ENCODE assay signal across 26 mouse cellular contexts in genomic region chr1:39388163-39388562, GRCm38 (mm10). TPM values are rescaled to one million over a fixed set of nuclear protein-coding genes. Genes with fewer than 3 reads are reported as not detected.
DNase-seq lines count a peak whose midpoint lies in the region; ATAC-seq lines count a peak whose summit lies in the region.
"Had no signal": no experiment of that assay in that cellular context is flagged by ENCODE, and none has a peak within 500 bp of the region (broad histone marks: within the 10 kb centered on the region; RNA-seq: fewer than 3 reads in every experiment).

No protein-coding gene starts in this region.

- no peak overlapping the region for H3K4me3 ChIP-seq in forebrain, embryonic 16.5 days (replicated peaks; ENCODE audit: low read length)
- H3K4me3 ChIP-seq in forebrain, embryonic 12.5 days (replicated peaks), result no peak overlapping the region
- H3K4me3 ChIP-seq in liver, embryonic 11.5 days (ENCODE audit: low read depth, low read length), result no peak overlapping the region
- H3K4me3 ChIP-seq in liver, embryonic 16.5 days (ENCODE audit: low read depth, low read length), result no peak overlapping the region
- H3K4me3 ChIP-seq: embryonic facial prominence, embryonic 13.5 days; erythroblast, embryonic 14.5 days; heart, embryonic 10.5 days; heart, embryonic 15.5 days; hindbrain, embryonic 12.5 days; left cerebral cortex, adult 2 months; limb, embryonic 13.5 days; midbrain, embryonic 12.5 days; neural tube, embryonic 13.5 days had no signal

- no peaks in the 10 kb centered on the region for H3K36me3 ChIP-seq in forebrain, embryonic 16.5 days (ENCODE audit: control insufficient read depth, insufficient read depth)
- no peaks in the 10 kb centered on the region for H3K36me3 ChIP-seq in forebrain, embryonic 12.5 days (replicated peaks)
- no peaks in the 10 kb centered on the region for H3K36me3 ChIP-seq in liver, embryonic 11.5 days (ENCODE audit: control insufficient read depth, insufficient read depth, low read length)
- peaks cover 2% of the 10 kb centered on the region; the same call in 1 of the 2 replicates for H3K36me3 ChIP-seq in liver, embryonic 16.5 days (ENCODE audit: control insufficient read depth, insufficient read depth)
- H3K36me3 ChIP-seq: embryonic facial prominence, embryonic 13.5 days; hindbrain, embryonic 12.5 days; limb, embryonic 13.5 days; midbrain, embryonic 12.5 days had no signal

- WGBS in forebrain, embryonic 16.5 days, result 83% methylated on average over 2 of the region's 2 CpGs
- WGBS in forebrain, embryonic 12.5 days, result 75% methylated on average over 2 of the region's 2 CpGs
- WGBS in liver, embryonic 11.5 days, result 75% methylated on average over 2 of the region's 2 CpGs
- 69% methylated on average over 2 of the region's 2 CpGs for WGBS in liver, embryonic 16.5 days (ENCODE audit: insufficient replicate concordance)

- H3K4me1 ChIP-seq in forebrain, embryonic 16.5 days (replicated peaks; ENCODE audit: control insufficient read depth, insufficient read depth, low read length), result no peaks in the 10 kb centered on the region; the same call in 1 of the 2 replicates
- peaks cover 5% of the 10 kb centered on the region; the same call in 1 of the 2 replicates for H3K4me1 ChIP-seq in forebrain, embryonic 12.5 days
- peaks cover 29% of the 10 kb centered on the region for H3K4me1 ChIP-seq in liver, embryonic 11.5 days (replicated peaks; ENCODE audit: control insufficient read depth, insufficient read depth, low read length)
- peaks cover 21% of the 10 kb centered on the region for H3K4me1 ChIP-seq in liver, embryonic 16.5 days (ENCODE audit: control insufficient read depth, low read depth, low read length)
- H3K4me1 ChIP-seq: embryonic facial prominence, embryonic 13.5 days; heart, embryonic 15.5 days; hindbrain, embryonic 12.5 days; limb, embryonic 13.5 days; midbrain, embryonic 12.5 days; neural tube, embryonic 13.5 days had no signal

- ATAC-seq in forebrain, embryonic 16.5 days, result no peak
- ATAC-seq in forebrain, embryonic 12.5 days (ENCODE audit: low FRiP score), result no peak
- ATAC-seq in erythroblast, adult 5-6 weeks (replicated peaks; ENCODE audit: low FRiP score, poor library complexity, severe bottlenecking), result peak; percentile 69
- ATAC-seq in liver, embryonic 11.5 days (replicated peaks; ENCODE audit: low FRiP score), result peak; percentile 80
- peak; percentile 82 for ATAC-seq in liver, embryonic 16.5 days (ENCODE audit: low read depth)
- ATAC-seq: intestine, postnatal 0 days; Patski had no signal

- H3K27me3 ChIP-seq in forebrain, embryonic 16.5 days (replicated peaks; ENCODE audit: control insufficient read depth, insufficient read depth, low read length), result no peaks in the 10 kb centered on the region
- H3K27me3 ChIP-seq in forebrain, embryonic 12.5 days, result 0 out of 2 replicates have a peak, but pooled peaks cover 5% of the 10 kb centered on the region
- H3K27me3 ChIP-seq in liver, embryonic 11.5 days (replicated peaks; ENCODE audit: control insufficient read depth, insufficient read depth, low read length), result no peaks in the 10 kb centered on the region
- H3K27me3 ChIP-seq in liver, embryonic 16.5 days (ENCODE audit: control insufficient read depth, insufficient read depth, low read depth, low read length), result no peaks in the 10 kb centered on the region
- H3K27me3 ChIP-seq: heart, embryonic 15.5 days; hindbrain, embryonic 12.5 days; limb, embryonic 13.5 days; midbrain, embryonic 12.5 days; neural tube, embryonic 13.5 days; Patski had no signal

- H3K9me3 ChIP-seq in forebrain, embryonic 16.5 days (ENCODE audit: control insufficient read depth, low read length), result no peaks in the 10 kb centered on the region; the same call in 1 of the 2 replicates
- no peaks in the 10 kb centered on the region for H3K9me3 ChIP-seq in forebrain, embryonic 12.5 days
- no peaks in the 10 kb centered on the region for H3K9me3 ChIP-seq in liver, embryonic 11.5 days (ENCODE audit: control insufficient read depth, low read length)
- no peaks in the 10 kb centered on the region for H3K9me3 ChIP-seq in liver, embryonic 16.5 days (replicated peaks; ENCODE audit: control insufficient read depth, low read length)
- H3K9me3 ChIP-seq: embryonic facial prominence, embryonic 13.5 days; heart, embryonic 10.5 days; heart, embryonic 15.5 days; hindbrain, embryonic 12.5 days; limb, embryonic 13.5 days; midbrain, embryonic 12.5 days; neural tube, embryonic 13.5 days had no signal

- H3K27ac ChIP-seq in forebrain, embryonic 16.5 days (ENCODE audit: low read length), result peak overlapping the region; percentile 6; the same call in 1 of the 2 replicates
- H3K27ac ChIP-seq in forebrain, embryonic 12.5 days, result no peak overlapping the region
- H3K27ac ChIP-seq in liver, embryonic 11.5 days (ENCODE audit: low read depth, low read length), result no peak overlapping the region
- H3K27ac ChIP-seq in liver, embryonic 16.5 days (ENCODE audit: low read length), result 0 out of 2 replicates have a peak overlapping the region, but pooled peaks have one; percentile 39
- H3K27ac ChIP-seq: embryonic facial prominence, embryonic 13.5 days; heart, embryonic 10.5 days; heart, embryonic 15.5 days; hindbrain, embryonic 12.5 days; left cerebral cortex, adult 2 months; limb, embryonic 13.5 days; midbrain, embryonic 12.5 days; neural tube, embryonic 13.5 days had no signal

- H3K4me2 ChIP-seq in forebrain, embryonic 16.5 days (ENCODE audit: low read length), result no peak overlapping the region
- no peak overlapping the region for H3K4me2 ChIP-seq in forebrain, embryonic 12.5 days
- H3K4me2 ChIP-seq in liver, embryonic 11.5 days, result no peak overlapping the region
- H3K4me2 ChIP-seq in liver, embryonic 16.5 days (ENCODE audit: low read depth, low read length), result no peak overlapping the region
- H3K4me2 ChIP-seq: embryonic facial prominence, embryonic 13.5 days; heart, embryonic 15.5 days; hindbrain, embryonic 12.5 days; limb, embryonic 13.5 days; lung, embryonic 14.5 days; midbrain, embryonic 12.5 days; neural tube, embryonic 13.5 days had no signal

- no peak overlapping the region for H3K9ac ChIP-seq in forebrain, embryonic 16.5 days (replicated peaks; ENCODE audit: low read depth, low read length)
- H3K9ac ChIP-seq in forebrain, embryonic 12.5 days, result no peak overlapping the region
- H3K9ac ChIP-seq in liver, embryonic 11.5 days (ENCODE audit: low read depth, low read length), result no peak overlapping the region
- H3K9ac ChIP-seq in liver, embryonic 16.5 days (ENCODE audit: low read depth, low read length), result no peak overlapping the region
- H3K9ac ChIP-seq: heart, embryonic 15.5 days; hindbrain, embryonic 12.5 days; limb, embryonic 13.5 days; lung, embryonic 14.5 days; midbrain, embryonic 12.5 days; neural tube, embryonic 13.5 days had no signal

- DNase-seq in liver, embryonic 11.5 days (ENCODE audit: low spot score), result no peak
- DNase-seq in right cerebral cortex, postnatal 10 days (ENCODE audit: low spot score in 2 of 2), result no peak
- no peak for DNase-seq in right cerebral cortex, adult 18-20 months
- DNase-seq in layer of hippocampus, adult 8-10 months (ENCODE audit: low spot score in 2 of 2), result no peak
- DNase-seq: adrenal gland, postnatal 25 days; kidney, adult 9 months; kidney, postnatal 25 days; lung, embryonic 14.5 days; lung, postnatal 14 days; right cerebral cortex, postnatal 25 days; thymus, postnatal 4 days had no signal

RNA-seq across cellular contexts. Expression of gene Rpl31, which starts 20.5 kb away (rescaled TPM):
- 288 and 293 TPM in 2 replicates for polyA plus RNA-seq in forebrain, embryonic 16.5 days (2015; fragmentation: Nextera tagmentation; extraction: Ambion mirVana)
- polyA plus RNA-seq in forebrain, embryonic 12.5 days (2016; fragmentation: Nextera tagmentation; extraction: Ambion mirVana), result 453 and 454 TPM in 2 replicates
- 473 and 504 TPM in 2 replicates for total RNA-seq in erythroblast, adult 5-6 weeks (2015; ENCODE audit: low replicate concordance)
- 101 and 131 TPM in 2 replicates for total RNA-seq in erythroblast, adult 5-6 weeks (2017; ENCODE audit: low replicate concordance)
- polyA plus RNA-seq in liver, embryonic 11.5 days (2014; fragmentation: Nextera tagmentation; extraction: Ambion mirVana), result 694 and 768 TPM in 2 replicates
- 252 and 283 TPM in 2 replicates for polyA plus RNA-seq in liver, embryonic 16.5 days (2015; fragmentation: Nextera tagmentation; extraction: Ambion mirVana)
- total RNA-seq in layer of hippocampus, adult 8-10 months (2022), result 100 to 1,000 TPM; 451 to 581 (median 500) TPM

Comparison
In these comparisons a context has a peak if more than half of its experiments do, and no peak if none do; other contexts are left out.
1. H3K27ac ChIP-seq: peak in forebrain, embryonic 16.5 days (single experiment) and liver, embryonic 16.5 days (single experiment); none in forebrain, embryonic 12.5 days (single experiment) and liver, embryonic 11.5 days (single experiment).
2. ATAC-seq: peak in erythroblast, adult 5-6 weeks (single experiment), liver, embryonic 11.5 days (single experiment) and liver, embryonic 16.5 days (single experiment); none in forebrain, embryonic 16.5 days (single experiment) and forebrain, embryonic 12.5 days (single experiment).